Mouse (Mus musculus): Measurements from ENCODE around the gene Ahsg.
"Not testable (repeated sequence)": the region's sequence is repeated elsewhere in the genome, so short reads cannot be mapped to it uniquely, and the experiment has no call there.

Gene Ahsg

GRCm38 (mm10) chr16:22941825-22942476, 50.9 kb downstream of the Ahsg start:
- DNase-seq = not testable (repeated sequence)

- DNase-seq = no peak
Measured at GRCm38 (mm10) chr16:22947371-22947770, 56.3 kb downstream of the Ahsg start.
